Mouse (Mus musculus) midbrain, embryonic 14.5 days (tissue): ENCODE results near the gene Car11. TPM values are rescaled to one million over a fixed set of nuclear protein-coding genes. Genes with fewer than 3 reads are reported as not detected.

Source experiments
- ATAC-seq: fragments of 200-750 bp; cut with Nextera tagmentation; 2 replicates; pipeline ENCODE4 v1.8.0; 2017; ENCODE audit warnings: moderate number of reproducible peaks, moderate library complexity; ENCODE audit not compliant: low FRiP score, low TSS enrichment
- DNase-seq: peaks from one replicate; pipeline ENCODE4 v3.0.0-alpha.2; 2015
- H3K27ac ChIP-seq: fragments of 300-500 bp; sonication (generic); replicated peaks from 2 replicates; pipeline ENCODE4 v1.5.1; 2014; ENCODE audit warnings: mild to moderate bottlenecking, low read depth, low read length, moderate library complexity
- H3K27me3 ChIP-seq: fragments of 300-500 bp; sonication (generic); 2 replicates; pipeline ENCODE4 v1.6.1; 2014; ENCODE audit warnings: low read length, control low read depth, mixed read lengths; ENCODE audit not compliant: control insufficient read depth, insufficient read depth
- H3K36me3 ChIP-seq: fragments of 300-500 bp; sonication (generic); 2 replicates; pipeline ENCODE4 v1.6.1; 2014; ENCODE audit warnings: low read length, control low read depth; ENCODE audit not compliant: control insufficient read depth, insufficient read depth
- H3K4me1 ChIP-seq: fragments of 300-500 bp; sonication (generic); 2 replicates; pipeline ENCODE4 v1.6.1; 2014; ENCODE audit warnings: mild to moderate bottlenecking, antibody characterized with exemption, low read length, control low read depth; ENCODE audit not compliant: control insufficient read depth, insufficient read depth
- H3K4me2 ChIP-seq: fragments of 300-500 bp; sonication (generic); 2 replicates; pipeline ENCODE4 v1.6.1; 2014; ENCODE audit warnings: mild to moderate bottlenecking, low read length, moderate library complexity
- H3K4me3 ChIP-seq: fragments of 300-500 bp; sonication (generic); replicated peaks from 2 replicates; pipeline ENCODE4 v1.5.1; 2014; ENCODE audit warnings: low read depth, low read length
- H3K9ac ChIP-seq: fragments of 300-500 bp; sonication (generic); replicated peaks from 2 replicates; pipeline ENCODE4 v1.6.1; 2014; ENCODE audit warnings: mild to moderate bottlenecking, low read length, moderate library complexity
- H3K9me3 ChIP-seq: fragments of 300-500 bp; sonication (generic); 2 replicates; pipeline ENCODE4 v1.6.1; 2016; ENCODE audit warnings: low read length, control low read depth, mixed read lengths; ENCODE audit not compliant: control insufficient read depth
- WGBS: fragments of 180-500 bp; shearing (Covaris S2); extraction: QIAGEN DNeasy Blood & Tissue Kit; methylation state at CpG from one replicate; pipeline ENCODE4 v1.1.7; 2014; 5-methylcytosine and 5-hydroxymethylcytosine counted together
- polyA plus RNA-seq: library from polyadenylated mRNA; unstranded; fragments of >200 nt; fragmentation: Nextera tagmentation; extraction: Ambion mirVana; gene quantifications from 2 replicates; pipeline ENCODE4 v1.2.1, GENCODE M21; 2014

The Car11 gene
- polyA plus RNA-seq, 1 experiment from 2014 or later: 28.1 TPM

DNA sequence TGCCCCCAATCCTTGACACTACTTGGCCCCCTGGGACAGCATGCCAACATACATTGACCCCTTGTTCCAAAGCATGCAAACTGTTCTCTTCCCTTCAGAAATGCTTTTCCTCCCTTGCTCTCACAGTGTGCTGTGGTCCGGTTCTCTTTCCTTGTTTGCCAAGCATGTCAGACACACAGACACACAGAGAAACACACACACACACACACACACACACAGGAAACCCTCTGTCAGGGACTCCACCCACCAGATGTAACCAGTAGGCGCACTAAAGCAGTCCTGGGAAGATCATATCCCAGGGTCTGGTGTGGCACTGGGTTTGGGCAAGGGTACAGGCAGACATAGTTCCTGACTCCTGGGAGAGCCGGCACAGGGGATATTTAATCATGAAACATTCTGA lies 12.8 kb upstream of the Car11 start:
- Histone ChIP-seq H3K9me3 (no peaks in the 10 kb centered on the region), H3K27me3 (no peaks in the 10 kb centered on the region), H3K9ac (no peak overlapping the region), H3K4me2 (no peak overlapping the region), H3K4me3 (no peak overlapping the region), H3K36me3 (no peaks in the 10 kb centered on the region), H3K27ac (no peak overlapping the region), H3K4me1 (no peaks in the 10 kb centered on the region)
- 78% methylated on average over 3 of the region's 3 CpGs for WGBS
- ATAC-seq: no peak
- no peak for DNase-seq

DNA sequence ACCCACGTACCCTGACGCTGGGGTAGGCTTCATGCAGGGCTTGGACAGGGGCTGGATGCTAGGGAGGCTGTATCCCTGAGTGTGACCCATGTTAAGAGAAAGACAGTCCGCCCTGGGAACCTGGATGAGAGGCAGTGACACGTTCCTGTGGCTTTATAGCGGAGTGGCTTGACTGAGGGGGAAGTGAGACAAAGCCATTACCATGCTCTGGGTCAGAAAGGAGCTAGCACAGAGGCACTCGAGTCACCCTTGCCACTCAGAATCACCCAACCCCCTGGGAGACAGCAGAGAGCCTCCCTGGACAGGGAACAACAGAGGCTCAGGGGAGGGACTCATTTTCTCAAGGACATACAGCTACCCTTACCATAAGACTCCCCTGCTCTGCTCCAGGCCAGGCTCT lies 10.5 kb upstream of the Car11 start:
- WGBS: 70% methylated on average over 6 of the region's 6 CpGs
- Histone ChIP-seq H3K9me3 (no peaks in the 10 kb centered on the region), H3K36me3 (no peaks in the 10 kb centered on the region), H3K4me2 (no peak overlapping the region), H3K9ac (no peak overlapping the region), H3K4me1 (no peaks in the 10 kb centered on the region), H3K27me3 (no peaks in the 10 kb centered on the region), H3K27ac (no peak overlapping the region), H3K4me3 (no peak overlapping the region)
- ATAC-seq (no peak), DNase-seq (no peak)

DNA sequence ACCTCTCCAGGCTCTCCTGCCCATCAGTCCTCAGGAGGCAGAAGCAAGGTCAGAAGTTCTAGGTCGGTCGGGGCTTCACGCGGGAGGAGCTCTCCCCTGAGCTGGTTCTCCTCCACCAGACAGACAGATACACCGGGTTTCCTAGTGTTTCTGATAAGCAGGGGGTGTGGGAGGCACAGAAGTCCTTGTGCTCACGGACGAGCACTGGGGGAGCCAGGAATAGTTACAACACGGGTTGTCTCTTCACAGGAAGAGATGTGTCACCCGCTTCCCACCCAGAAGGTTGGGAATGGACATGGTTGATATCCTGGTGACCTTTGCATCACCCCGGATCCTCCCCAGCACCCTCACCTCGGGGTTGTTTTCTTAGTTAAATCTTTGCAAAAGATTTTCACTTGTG lies 9.8 kb upstream of the Car11 start:
- Histone ChIP-seq H3K9me3 (no peaks in the 10 kb centered on the region), H3K36me3 (no peaks in the 10 kb centered on the region), H3K4me1 (no peaks in the 10 kb centered on the region), H3K9ac (no peak overlapping the region), H3K27ac (no peak overlapping the region), H3K4me2 (no peak overlapping the region), H3K4me3 (no peak overlapping the region), H3K27me3 (no peaks in the 10 kb centered on the region)
- 81% methylated on average over 11 of the region's 11 CpGs for WGBS
- no peak for ATAC-seq
- DNase-seq: no peak

DNA sequence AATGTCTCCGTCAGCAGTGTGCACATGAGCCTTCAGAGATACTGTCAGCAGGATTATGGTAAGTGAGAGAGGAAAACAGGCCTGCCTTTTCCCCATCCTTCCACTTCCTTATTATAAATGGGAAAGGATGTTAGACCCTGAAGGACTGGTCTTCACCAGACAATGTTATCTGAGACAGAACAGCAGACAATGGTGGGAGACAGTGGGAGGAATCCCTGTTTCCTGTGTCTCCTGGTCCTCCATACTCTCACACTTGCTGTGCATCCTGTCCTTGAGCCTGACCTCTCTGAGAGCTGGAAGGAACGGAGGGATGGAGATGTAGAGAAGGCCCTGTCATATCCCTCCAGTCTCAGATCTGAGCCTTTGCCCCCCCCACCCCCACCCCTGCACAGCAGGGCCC lies 7.3 kb upstream of the Car11 start:
- Histone ChIP-seq H3K36me3 (no peaks in the 10 kb centered on the region), H3K4me3 (no peak overlapping the region), H3K9me3 (no peaks in the 10 kb centered on the region), H3K4me1 (no peaks in the 10 kb centered on the region), H3K27ac (no peak overlapping the region), H3K27me3 (no peaks in the 10 kb centered on the region), H3K9ac (no peak overlapping the region), H3K4me2 (no peak overlapping the region)
- WGBS: 82% methylated on average over 2 of the region's 2 CpGs
- ATAC-seq (no peak), DNase-seq (no peak)

DNA sequence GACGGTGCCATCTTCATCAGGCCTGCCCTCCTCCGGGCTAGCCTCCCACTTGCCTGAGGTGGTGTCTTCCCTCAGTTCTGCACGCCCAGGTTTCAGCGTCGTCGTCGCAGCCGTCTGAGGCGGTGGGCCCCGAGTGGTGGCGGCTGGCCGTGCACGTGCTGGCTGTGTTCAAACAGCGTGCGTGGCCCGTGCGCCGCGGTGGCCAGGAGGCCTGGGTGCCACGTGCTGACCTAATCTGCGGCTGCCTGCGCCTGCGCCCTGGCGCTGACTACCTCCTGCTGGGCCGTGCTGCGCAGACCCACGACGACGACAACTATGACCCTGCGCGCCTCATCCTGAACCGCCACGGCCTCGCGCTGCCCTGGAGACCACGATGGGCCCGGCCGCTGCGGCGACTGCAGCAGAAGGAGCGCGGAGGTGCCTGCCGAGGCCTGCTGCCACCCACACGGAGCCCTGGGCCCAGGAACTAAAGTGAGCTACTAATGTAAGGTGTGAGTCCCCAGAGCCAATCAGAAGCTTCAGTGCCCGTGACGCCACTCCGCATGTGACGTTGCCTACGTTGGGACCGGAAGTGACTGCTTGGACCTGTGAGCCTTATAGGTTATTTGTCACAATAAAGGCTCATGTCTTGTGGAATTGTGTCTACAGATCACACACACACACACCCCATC lies 5.6 kb upstream of the Car11 start, which contains the start of gene Sec1:
Gene Sec1 (minus strand): TSS at position 482 of the 671 bp plus-strand sequence.
- no peaks in the 10 kb centered on the region for H3K36me3 ChIP-seq

DNA sequence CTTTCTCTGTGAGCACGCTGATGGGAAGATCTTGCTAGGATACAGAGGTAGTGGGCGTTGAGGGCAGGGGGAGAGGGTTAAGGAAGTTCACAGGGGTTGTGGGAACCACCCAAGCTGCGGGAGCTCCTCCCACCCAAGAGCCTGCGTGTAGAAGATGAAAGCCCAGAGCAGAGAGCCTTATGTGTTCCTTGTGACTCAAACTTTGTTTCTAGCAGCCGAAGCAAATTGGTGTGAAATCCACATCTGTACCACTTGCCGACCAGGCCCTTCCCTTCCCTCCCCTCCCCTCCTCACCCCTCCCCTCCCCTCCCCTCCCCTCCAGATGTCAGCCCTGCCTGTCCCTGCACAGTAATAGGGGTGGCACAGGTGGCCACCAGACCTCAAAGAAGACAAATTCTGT lies 4.5 kb upstream of the Car11 start:
- Histone ChIP-seq H3K27ac (no peak overlapping the region), H3K4me1 (0 out of 2 replicates have a peak, but pooled peaks cover 2% of the 10 kb centered on the region), H3K9ac (no peak overlapping the region), H3K27me3 (peaks cover 5% of the 10 kb centered on the region), H3K4me3 (no peak overlapping the region), H3K4me2 (no peak overlapping the region), H3K36me3 (no peaks in the 10 kb centered on the region), H3K9me3 (no peaks in the 10 kb centered on the region)
- ATAC-seq (no peak), DNase-seq (no peak)
- WGBS: 8% methylated on average over 6 of the region's 6 CpGs

More for the DNA sequence above, 5.6 kb upstream of the Car11 start, which contains the start of gene Sec1:
- Histone ChIP-seq H3K9ac (no peak within 1 kb of the TSS), H3K4me1 (no peaks in the 10 kb centered on the region), H3K9me3 (no peaks in the 10 kb centered on the region), H3K27me3 (peaks cover 5% of the 10 kb centered on the region; the same call in 1 of the 2 replicates), H3K4me3 (no peak within 1 kb of the TSS), H3K4me2 (no peak within 1 kb of the TSS), H3K27ac (no peak within 1 kb of the TSS)
- ATAC-seq: no peak
- 91% methylated on average over 50 of the region's 50 CpGs for WGBS
- no peak for DNase-seq

DNA sequence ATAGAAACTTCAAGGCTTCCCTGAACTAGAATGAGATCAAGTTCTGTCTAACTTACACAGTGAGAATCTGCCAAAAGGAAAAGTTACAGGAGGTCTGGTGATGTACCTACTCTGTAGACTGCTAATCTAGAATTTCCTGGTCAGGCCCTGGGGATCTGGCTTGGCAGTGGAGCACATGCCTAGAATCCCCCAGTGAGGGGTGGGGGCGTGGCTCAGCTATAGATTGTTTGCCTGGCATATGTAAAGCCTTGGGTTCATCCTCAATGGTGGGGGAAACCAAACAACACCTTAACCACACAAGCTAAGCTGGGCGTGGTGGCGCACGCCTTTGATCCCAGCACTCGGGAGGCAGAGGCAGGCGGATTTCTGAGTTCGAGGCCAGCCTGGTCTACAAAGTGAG lies 1.7 kb upstream of the Car11 start:
- no peaks in the 10 kb centered on the region for H3K36me3 ChIP-seq
- H3K4me1 ChIP-seq: peaks cover 17% of the 10 kb centered on the region
- H3K9me3 ChIP-seq: no peaks in the 10 kb centered on the region
- ATAC-seq (no peak), DNase-seq (no peak)
- H3K27ac ChIP-seq: no peak overlapping the region
- H3K4me3 ChIP-seq: no peak overlapping the region
- peaks cover 5% of the 10 kb centered on the region for H3K27me3 ChIP-seq
- no peak overlapping the region for H3K9ac ChIP-seq
- 89% methylated on average over 6 of the region's 7 CpGs for WGBS
- no peak overlapping the region for H3K4me2 ChIP-seq

DNA sequence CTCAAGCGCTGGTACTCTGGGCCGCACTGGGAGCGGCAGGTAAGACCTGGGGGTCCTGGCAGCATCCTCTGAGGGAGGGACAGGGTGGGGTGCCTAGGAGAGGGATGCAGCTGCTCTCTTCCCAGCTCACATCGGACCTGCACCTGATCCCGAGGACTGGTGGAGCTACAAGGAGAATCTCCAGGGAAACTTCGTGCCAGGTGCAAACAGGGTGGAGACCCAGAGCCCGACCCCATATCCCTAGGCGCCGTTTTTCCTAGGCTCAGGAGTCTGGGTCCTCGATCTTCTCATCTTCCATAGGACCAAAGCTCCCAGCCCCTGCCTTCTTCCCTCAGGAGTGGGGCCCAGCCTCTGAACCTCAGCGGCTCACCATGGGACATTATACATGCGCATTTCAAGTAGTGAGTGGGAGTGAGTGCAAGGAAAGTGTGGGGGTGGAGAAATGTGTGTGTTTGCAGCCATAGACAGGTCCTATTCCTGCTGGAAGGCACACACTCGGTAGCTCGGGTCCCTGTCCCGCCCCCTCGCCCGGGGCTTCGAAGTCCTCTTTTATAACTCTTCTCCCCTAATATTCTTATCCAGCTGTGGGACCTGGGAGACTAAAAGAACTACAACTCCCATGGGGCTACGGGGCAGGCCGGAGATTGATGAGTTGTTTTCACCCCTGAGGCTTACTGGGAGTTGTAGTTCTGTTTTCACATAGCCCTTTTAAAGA lies 815 bp downstream of the Car11 start:
- DNase-seq (peak; percentile 94), ATAC-seq (0 out of 2 replicates have a peak, but pooled peaks have one; percentile 6)
- peaks cover 34% of the 10 kb centered on the region for H3K4me1 ChIP-seq
- no peaks in the 10 kb centered on the region for H3K9me3 ChIP-seq
- H3K4me3 ChIP-seq: peak overlapping the region; percentile 49
- H3K27ac ChIP-seq: peak overlapping the region; percentile 86
- H3K36me3 ChIP-seq: no peaks in the 10 kb centered on the region
- H3K27me3 ChIP-seq: peaks cover 5% of the 10 kb centered on the region
- under 1% methylated on average over 20 of the region's 20 CpGs for WGBS
- peak overlapping the region; percentile 94 for H3K4me2 ChIP-seq
- H3K9ac ChIP-seq: peak overlapping the region; percentile 80

DNA sequence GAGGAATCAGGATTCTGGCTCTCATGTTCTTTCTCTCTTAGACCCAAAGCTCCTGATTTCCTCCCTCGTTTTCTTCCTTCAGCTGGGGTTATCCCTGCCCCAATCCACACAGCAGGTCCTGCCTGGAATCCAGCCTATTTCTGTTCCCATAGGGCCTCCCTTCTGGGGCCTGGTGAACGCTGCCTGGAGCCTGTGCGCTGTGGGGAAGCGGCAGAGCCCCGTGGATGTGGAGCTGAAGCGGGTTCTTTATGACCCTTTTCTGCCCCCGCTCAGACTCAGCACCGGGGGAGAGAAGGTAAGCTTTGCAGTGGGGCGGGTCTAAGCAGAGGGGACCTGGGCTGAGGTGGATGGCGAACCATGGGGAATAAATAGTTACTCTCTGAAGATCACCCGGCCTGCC lies 1.4 kb downstream of the Car11 start:
- Histone ChIP-seq H3K4me3 (peak overlapping the region; percentile 49), H3K4me2 (peak overlapping the region; percentile 94), H3K9ac (peak overlapping the region; percentile 24), H3K27ac (0 out of 2 replicates have a peak overlapping the region, but pooled peaks have one; percentile 58), H3K27me3 (peaks cover 5% of the 10 kb centered on the region), H3K36me3 (no peaks in the 10 kb centered on the region), H3K9me3 (no peaks in the 10 kb centered on the region), H3K4me1 (peaks cover 40% of the 10 kb centered on the region)
- no peak for ATAC-seq
- DNase-seq: no peak
- WGBS: 31% methylated on average over 11 of the region's 11 CpGs
